Mouse (Mus musculus) stomach, postnatal 0 days (tissue): ENCODE data around the gene Zfp652.
"Not testable (repeated sequence)": the region's sequence is repeated elsewhere in the genome, so short reads cannot be mapped to it uniquely, and the experiment has no call there.

Source experiments
- CTCF ChIP-seq: IDR thresholded peaks from 2 replicates; pipeline ENCODE4 v1.5.1; 2016; ENCODE audit warnings: antibody characterized with exemption, low read depth, mild to moderate bottlenecking, moderate library complexity
- EP300 ChIP-seq: optimal IDR thresholded peaks from 2 replicates; pipeline ENCODE3; 2016; ENCODE audit warnings: antibody characterized with exemption

DNA sequence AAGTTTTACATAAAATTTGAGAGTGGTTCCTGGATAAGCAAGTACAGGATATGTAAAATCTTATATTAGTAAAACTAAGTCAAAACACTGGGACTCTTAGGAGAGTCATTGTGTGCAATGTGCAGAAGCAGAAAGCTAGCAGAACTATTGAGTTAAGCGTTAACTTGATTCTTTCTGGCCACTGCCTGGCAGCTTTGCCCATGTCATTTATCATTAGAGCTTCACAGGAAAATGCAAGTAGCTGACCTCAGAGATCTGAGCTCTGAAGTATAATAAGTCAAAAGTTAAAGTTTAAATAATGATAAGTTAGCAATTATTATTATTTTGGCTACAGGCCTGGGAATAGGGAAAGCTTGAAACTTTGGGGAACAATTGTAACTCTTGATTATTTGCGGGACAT lies 167.4 kb downstream of the Zfp652 start:
- TF ChIP-seq CTCF, EP300: not testable (repeated sequence)
